Mouse (Mus musculus): ENCODE data around the gene Srrm3. TPM values are rescaled to one million over a fixed set of nuclear protein-coding genes. Genes with fewer than 3 reads are reported as not detected.

Srrm3 gene
- polyA plus RNA-seq, 1 experiment from 2014 or later: 0.91 TPM

- Histone ChIP-seq H3K4me2 (replicated peaks; ENCODE audit: low read depth) (no peak overlapping the region), H3K27ac (ENCODE audit: low read depth, low read length) (no peak overlapping the region), H3K4me1 (replicated peaks; ENCODE audit: control insufficient read depth, insufficient read depth, low read length) (no peaks in the 10 kb centered on the region), H3K9ac (ENCODE audit: low read depth, low read length) (no peak overlapping the region), H3K36me3 (ENCODE audit: control insufficient read depth, insufficient read depth) (no peaks in the 10 kb centered on the region), H3K4me3 (ENCODE audit: low read depth, low read length) (no peak overlapping the region), H3K9me3 (ENCODE audit: control insufficient read depth) (no peaks in the 10 kb centered on the region), H3K27me3 (replicated peaks; ENCODE audit: control insufficient read depth, insufficient read depth, low read length) (no peaks in the 10 kb centered on the region; the same call in 1 of the 2 replicates)
- no peak for TF ChIP-seq CTCF (IDR thresholded peaks at IDR 0.05; ENCODE audit: low read depth)
- ATAC-seq: no peak
- WGBS: 56% methylated on average over 3 of the region's 3 CpGs
Observed at GRCm38 (mm10) chr5:135807263-135807637, 560 bp downstream of the Srrm3 start.

- no peak overlapping the region for H3K4me2 ChIP-seq (replicated peaks; ENCODE audit: low read depth)
- no peak overlapping the region for H3K27ac ChIP-seq (ENCODE audit: low read depth, low read length)
- ATAC-seq: no peak
- no peaks in the 10 kb centered on the region for H3K27me3 ChIP-seq (replicated peaks; ENCODE audit: control insufficient read depth, insufficient read depth, low read length)
- no peak overlapping the region for H3K4me3 ChIP-seq (ENCODE audit: low read depth, low read length)
- WGBS: 65% methylated on average over 5 of the region's 5 CpGs
- no peak for TF ChIP-seq CTCF (IDR thresholded peaks at IDR 0.05; ENCODE audit: low read depth)
- H3K9me3 ChIP-seq (ENCODE audit: control insufficient read depth): no peaks in the 10 kb centered on the region
- no peaks in the 10 kb centered on the region for H3K36me3 ChIP-seq (ENCODE audit: control insufficient read depth, insufficient read depth)
- H3K4me1 ChIP-seq (replicated peaks; ENCODE audit: control insufficient read depth, insufficient read depth, low read length): no peaks in the 10 kb centered on the region
- H3K9ac ChIP-seq (ENCODE audit: low read depth, low read length): no peak overlapping the region
Observed at GRCm38 (mm10) chr5:135812991-135813390, 6.3 kb downstream of the Srrm3 start.

GRCm38 (mm10) chr5:135818491-135818890 is 11.8 kb downstream of the Srrm3 start:
- H3K27ac ChIP-seq (ENCODE audit: low read depth, low read length): no peak overlapping the region
- no peaks in the 10 kb centered on the region for H3K9me3 ChIP-seq (ENCODE audit: control insufficient read depth)
- no peaks in the 10 kb centered on the region for H3K27me3 ChIP-seq (replicated peaks; ENCODE audit: control insufficient read depth, insufficient read depth, low read length)
- TF ChIP-seq CTCF (IDR thresholded peaks at IDR 0.05; ENCODE audit: low read depth): no peak
- H3K36me3 ChIP-seq (ENCODE audit: control insufficient read depth, insufficient read depth): no peaks in the 10 kb centered on the region
- 32% methylated on average over 7 of the region's 7 CpGs for WGBS
- H3K4me3 ChIP-seq (ENCODE audit: low read depth, low read length): no peak overlapping the region
- no peak overlapping the region for H3K9ac ChIP-seq (ENCODE audit: low read depth, low read length)
- no peaks in the 10 kb centered on the region for H3K4me1 ChIP-seq (replicated peaks; ENCODE audit: control insufficient read depth, insufficient read depth, low read length)
- ATAC-seq: no peak
- H3K4me2 ChIP-seq (replicated peaks; ENCODE audit: low read depth): no peak overlapping the region

GRCm38 (mm10) chr5:135822316-135822944 is 15.7 kb downstream of the Srrm3 start:
- Histone ChIP-seq H3K9ac (ENCODE audit: low read depth, low read length) (no peak overlapping the region), H3K4me3 (ENCODE audit: low read depth, low read length) (no peak overlapping the region), H3K9me3 (ENCODE audit: control insufficient read depth) (no peaks in the 10 kb centered on the region), H3K4me2 (replicated peaks; ENCODE audit: low read depth) (no peak overlapping the region), H3K4me1 (replicated peaks; ENCODE audit: control insufficient read depth, insufficient read depth, low read length) (no peaks in the 10 kb centered on the region), H3K27ac (ENCODE audit: low read depth, low read length) (no peak overlapping the region), H3K36me3 (ENCODE audit: control insufficient read depth, insufficient read depth) (no peaks in the 10 kb centered on the region), H3K27me3 (replicated peaks; ENCODE audit: control insufficient read depth, insufficient read depth, low read length) (no peaks in the 10 kb centered on the region; the same call in 1 of the 2 replicates)
- 32% methylated on average over 7 of the region's 7 CpGs for whole genome bisulfite sequencing
- no peak for TF ChIP-seq CTCF (IDR thresholded peaks at IDR 0.05; ENCODE audit: low read depth)
- ATAC-seq: no peak; the same call in 1 of the 2 replicates

- H3K36me3 ChIP-seq (ENCODE audit: control insufficient read depth, insufficient read depth): no peaks in the 10 kb centered on the region
- H3K27me3 ChIP-seq (replicated peaks; ENCODE audit: control insufficient read depth, insufficient read depth, low read length): no peaks in the 10 kb centered on the region; the same call in 1 of the 2 replicates
- no peak overlapping the region for H3K4me2 ChIP-seq (replicated peaks; ENCODE audit: low read depth)
- WGBS: 43% methylated on average over 3 of the region's 3 CpGs
- no peak overlapping the region for H3K27ac ChIP-seq (ENCODE audit: low read depth, low read length)
- no peak overlapping the region for H3K9ac ChIP-seq (ENCODE audit: low read depth, low read length)
- no peaks in the 10 kb centered on the region for H3K9me3 ChIP-seq (ENCODE audit: control insufficient read depth)
- H3K4me3 ChIP-seq (ENCODE audit: low read depth, low read length): no peak overlapping the region
- no peak for ATAC-seq
- H3K4me1 ChIP-seq (replicated peaks; ENCODE audit: control insufficient read depth, insufficient read depth, low read length): no peaks in the 10 kb centered on the region
- no peak for TF ChIP-seq CTCF (IDR thresholded peaks at IDR 0.05; ENCODE audit: low read depth)
Observed at GRCm38 (mm10) chr5:135824517-135824916, 17.8 kb downstream of the Srrm3 start.

GRCm38 (mm10) chr5:135826225-135826624 is 19.5 kb downstream of the Srrm3 start:
- Histone ChIP-seq H3K4me3 (ENCODE audit: low read depth, low read length) (no peak overlapping the region), H3K4me2 (replicated peaks; ENCODE audit: low read depth) (no peak overlapping the region), H3K27ac (ENCODE audit: low read depth, low read length) (no peak overlapping the region), H3K9me3 (ENCODE audit: control insufficient read depth) (no peaks in the 10 kb centered on the region), H3K36me3 (ENCODE audit: control insufficient read depth, insufficient read depth) (no peaks in the 10 kb centered on the region), H3K9ac (ENCODE audit: low read depth, low read length) (no peak overlapping the region), H3K27me3 (replicated peaks; ENCODE audit: control insufficient read depth, insufficient read depth, low read length) (no peaks in the 10 kb centered on the region; the same call in 1 of the 2 replicates), H3K4me1 (replicated peaks; ENCODE audit: control insufficient read depth, insufficient read depth, low read length) (no peaks in the 10 kb centered on the region)
- no peak for ATAC-seq
- no peak for TF ChIP-seq CTCF (IDR thresholded peaks at IDR 0.05; ENCODE audit: low read depth)
- WGBS: 54% methylated on average over 6 of the region's 6 CpGs

Data from intestine, postnatal 0 days (tissue).